Mouse (Mus musculus) E14TG2a.4 (cell line): Measurements from ENCODE around the gene Tmsb15l.

ENCODE experiments used
- CTCF ChIP-seq: conservative IDR thresholded peaks from 2 replicates; pipeline ENCODE4 v1.5.1; 2014; ENCODE audit warnings: low read length
- NANOG ChIP-seq: IDR thresholded peaks from 2 replicates; pipeline ENCODE4 v1.6.1; 2014; ENCODE audit warnings: borderline replicate concordance, low read length, mixed read lengths

DNA sequence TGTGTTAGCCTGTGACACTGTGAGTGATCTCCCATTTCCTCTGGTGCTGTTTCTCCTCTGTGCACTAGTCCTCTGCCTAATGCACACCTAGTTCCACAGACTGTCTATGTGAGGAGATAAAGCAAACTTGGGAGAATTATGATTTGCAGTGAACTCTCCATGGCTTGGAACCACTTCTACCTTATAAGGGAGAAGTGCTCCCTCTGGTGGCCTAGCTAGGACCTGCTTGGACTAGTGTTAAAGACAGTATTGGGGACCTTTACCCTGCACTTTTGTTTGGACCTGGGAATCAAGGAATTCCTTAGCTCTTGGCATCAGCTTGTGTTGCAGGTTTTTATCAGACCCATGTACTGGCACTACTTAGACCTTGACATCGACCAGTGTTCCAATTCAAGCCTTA is 42.6 kb upstream of the Tmsb15l start:
- TF ChIP-seq CTCF: peak; percentile 60
- no peak for TF ChIP-seq NANOG
